Mouse (Mus musculus): ENCODE measurements around the gene Cpped1.

- no peak for TF ChIP-seq CTCF (conservative IDR thresholded peaks at IDR 0.05; ENCODE audit: low read length)
- no peak for TF ChIP-seq POU5F1 (IDR thresholded peaks at IDR 0.05; ENCODE audit: borderline replicate concordance, low read length)
- no peak for TF ChIP-seq NANOG (IDR thresholded peaks at IDR 0.05; ENCODE audit: borderline replicate concordance, low read length)
These were observed 28.8 kb downstream of the Cpped1 start for GRCm38 (mm10) chr16:11880461-11880860.

Data from E14TG2a.4 (cell line).